Mouse (Mus musculus) liver (tissue): ENCODE measurements around the gene Cacna2d4.
A peak's percentile ranks its signal among the peaks of the same experiment; 100 is the strongest.
"Not testable (repeated sequence)": the region's sequence is repeated elsewhere in the genome, so short reads cannot be mapped to it uniquely, and the experiment has no call there.

Source experiments
- DNase-seq: peaks from one replicate; pipeline ENCODE4 v3.0.0-alpha.2; 2020; ENCODE audit warnings: mixed read lengths

Cacna2d4 gene

GRCm38 (mm10) chr6:119350703-119351198 is 114.4 kb downstream of the Cacna2d4 start:
- no peak for DNase-seq

GRCm38 (mm10) chr6:119351656-119352055 is 115.3 kb downstream of the Cacna2d4 start:
- DNase-seq = no peak

- DNase-seq = no peak
Observed at GRCm38 (mm10) chr6:119352501-119352900, 116.2 kb downstream of the Cacna2d4 start.

GRCm38 (mm10) chr6:119358020-119358571 is 121.8 kb downstream of the Cacna2d4 start:
- no peak for DNase-seq

GRCm38 (mm10) chr6:119360250-119360649 is 123.9 kb downstream of the Cacna2d4 start:
- not testable (repeated sequence) for DNase-seq

- DNase-seq = peak; percentile 61
Observed at GRCm38 (mm10) chr6:119360925-119361702, 124.8 kb downstream of the Cacna2d4 start.

GRCm38 (mm10) chr6:119363593-119363992 is 127.3 kb downstream of the Cacna2d4 start:
- no peak for DNase-seq

GRCm38 (mm10) chr6:119366800-119367199 is 130.5 kb downstream of the Cacna2d4 start:
- DNase-seq = not testable (repeated sequence)

GRCm38 (mm10) chr6:119367382-119367781 is 131.1 kb downstream of the Cacna2d4 start:
- DNase-seq = no peak

- no peak for DNase-seq
Observed at GRCm38 (mm10) chr6:119371624-119372023, 135.3 kb downstream of the Cacna2d4 start.

GRCm38 (mm10) chr6:119372237-119372636 is 135.9 kb downstream of the Cacna2d4 start:
- no peak for DNase-seq

GRCm38 (mm10) chr6:119373000-119373705 is 136.8 kb downstream of the Cacna2d4 start:
- no peak for DNase-seq

- DNase-seq = no peak
Observed at GRCm38 (mm10) chr6:119375035-119375434, 138.7 kb downstream of the Cacna2d4 start.

GRCm38 (mm10) chr6:119377613-119378012 is 141.3 kb downstream of the Cacna2d4 start:
- peak; percentile 19 for DNase-seq

- DNase-seq = no peak
Observed at GRCm38 (mm10) chr6:119378631-119379030, 142.3 kb downstream of the Cacna2d4 start.

- no peak for DNase-seq
Observed at GRCm38 (mm10) chr6:119385668-119386067, 149.3 kb downstream of the Cacna2d4 start.

- DNase-seq = no peak
Observed at GRCm38 (mm10) chr6:119386421-119386820, 150.1 kb downstream of the Cacna2d4 start.

- no peak for DNase-seq
Observed at GRCm38 (mm10) chr6:119386821-119387220, 150.5 kb downstream of the Cacna2d4 start.

GRCm38 (mm10) chr6:119387801-119388649 is 151.7 kb downstream of the Cacna2d4 start:
- peak; percentile 48 for DNase-seq

GRCm38 (mm10) chr6:119388650-119389012 is 152.3 kb downstream of the Cacna2d4 start:
- peak; percentile 97 for DNase-seq

- DNase-seq = no peak
Observed at GRCm38 (mm10) chr6:119389089-119389488, 152.8 kb downstream of the Cacna2d4 start.

- no peak for DNase-seq
Observed at GRCm38 (mm10) chr6:119390728-119391127, 154.4 kb downstream of the Cacna2d4 start.

- no peak for DNase-seq
Observed at GRCm38 (mm10) chr6:119392836-119393235, 156.5 kb downstream of the Cacna2d4 start.
